Mouse (Mus musculus) adrenal gland, adult 8-10 months (tissue): ENCODE measurements around the gene Mapkap1. TPM values are rescaled to one million over a fixed set of nuclear protein-coding genes. Genes with fewer than 3 reads are reported as not detected.
"Not testable (repeated sequence)": the region's sequence is repeated elsewhere in the genome, so short reads cannot be mapped to it uniquely, and the experiment has no call there.

Source experiments
- DNase-seq: peaks from one replicate; pipeline ENCODE4 v3.0.0; 2022
- total RNA-seq, 4 experiments: library from RNA; stranded (reverse); gene quantifications; 2 replicates each; pipeline ENCODE4 v1.2.4; 2022

Mapkap1 gene
- total RNA-seq, 4 experiments from 2014 or later, result 70.0 to 102 (median 83.9) TPM

- not testable (repeated sequence) for DNase-seq
Measured at GRCm38 (mm10) chr2:34432887-34433286, 26.3 kb downstream of the Mapkap1 start.

- peak; percentile 21 for DNase-seq
Measured at GRCm38 (mm10) chr2:34436321-34436720, 29.8 kb downstream of the Mapkap1 start.

- no peak for DNase-seq
Measured at GRCm38 (mm10) chr2:34448756-34449155, 42.2 kb downstream of the Mapkap1 start.

- no peak for DNase-seq
Measured at GRCm38 (mm10) chr2:34462490-34462889, 55.9 kb downstream of the Mapkap1 start.

GRCm38 (mm10) chr2:34468559-34469141 lies 62.1 kb downstream of the Mapkap1 start:
- peak; percentile 45 for DNase-seq

- DNase-seq, result no peak
Measured at GRCm38 (mm10) chr2:34469324-34469723, 62.8 kb downstream of the Mapkap1 start.

GRCm38 (mm10) chr2:34473775-34474174 lies 67.2 kb downstream of the Mapkap1 start:
- DNase-seq, result no peak

- no peak for DNase-seq
Measured at GRCm38 (mm10) chr2:34481401-34481800, 74.8 kb downstream of the Mapkap1 start.

- DNase-seq, result no peak
Measured at GRCm38 (mm10) chr2:34482102-34482501, 75.5 kb downstream of the Mapkap1 start.

GRCm38 (mm10) chr2:34482531-34482930 lies 76.0 kb downstream of the Mapkap1 start:
- no peak for DNase-seq

GRCm38 (mm10) chr2:34487281-34487680 lies 80.7 kb downstream of the Mapkap1 start:
- DNase-seq, result peak; percentile 45

GRCm38 (mm10) chr2:34503975-34504730 lies 97.6 kb downstream of the Mapkap1 start:
- no peak for DNase-seq

- DNase-seq, result not testable (repeated sequence)
Measured at GRCm38 (mm10) chr2:34506162-34506561, 99.6 kb downstream of the Mapkap1 start.

- DNase-seq, result no peak
Measured at GRCm38 (mm10) chr2:34509856-34510255, 103.3 kb downstream of the Mapkap1 start.

- no peak for DNase-seq
Measured at GRCm38 (mm10) chr2:34515263-34515662, 108.7 kb downstream of the Mapkap1 start.

GRCm38 (mm10) chr2:34518083-34518482 lies 111.5 kb downstream of the Mapkap1 start:
- no peak for DNase-seq

GRCm38 (mm10) chr2:34518526-34518925 lies 112.0 kb downstream of the Mapkap1 start:
- no peak for DNase-seq

GRCm38 (mm10) chr2:34519525-34519924 lies 113.0 kb downstream of the Mapkap1 start:
- peak; percentile 41 for DNase-seq

GRCm38 (mm10) chr2:34521384-34521783 lies 114.8 kb downstream of the Mapkap1 start:
- DNase-seq, result peak; percentile 47

GRCm38 (mm10) chr2:34526527-34527371 lies 120.2 kb downstream of the Mapkap1 start:
- DNase-seq, result peak; percentile 88

- no peak for DNase-seq
Measured at GRCm38 (mm10) chr2:34528491-34528890, 121.9 kb downstream of the Mapkap1 start.

- DNase-seq, result peak; percentile 71
Measured at GRCm38 (mm10) chr2:34530042-34530441, 123.5 kb downstream of the Mapkap1 start.

GRCm38 (mm10) chr2:34531801-34532298 lies 125.3 kb downstream of the Mapkap1 start:
- peak; percentile 38 for DNase-seq
